Mouse (Mus musculus) kidney, adult 8-10 months (tissue): ENCODE results near the gene 5730480H06Rik.
A peak's percentile ranks its signal among the peaks of the same experiment; 100 is the strongest.

Experiments
- DNase-seq, 2 experiments: peaks; one replicate each; pipeline ENCODE4 v3.0.0; 2022

Gene 5730480H06Rik

GRCm38 (mm10) chr5:48327652-48328051, at the start of gene 5730480H06Rik:
Gene 5730480H06Rik (plus strand): TSS chr5:48327952.
- DNase-seq, result no peak

DNA sequence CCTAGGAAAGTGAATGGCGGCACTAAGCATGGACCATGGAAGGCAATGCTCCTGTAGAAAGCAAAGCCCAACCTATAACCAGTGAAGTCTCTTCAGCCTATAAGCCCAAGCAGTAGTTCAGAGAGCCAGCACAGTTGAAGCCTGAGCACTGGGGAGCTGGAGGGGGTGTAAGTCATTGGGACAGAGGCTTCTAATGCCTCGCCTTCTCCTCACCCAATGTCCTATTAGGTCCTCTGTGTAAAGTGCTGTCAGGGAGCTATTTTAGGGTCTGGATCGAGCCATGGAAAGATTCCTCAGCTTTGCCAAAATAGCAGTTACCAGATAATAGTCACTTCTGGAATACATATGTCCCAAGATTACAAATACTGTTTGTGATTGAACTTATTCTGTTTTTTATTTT, 26.6 kb upstream of the 5730480H06Rik start:
- no peak for DNase-seq

DNA sequence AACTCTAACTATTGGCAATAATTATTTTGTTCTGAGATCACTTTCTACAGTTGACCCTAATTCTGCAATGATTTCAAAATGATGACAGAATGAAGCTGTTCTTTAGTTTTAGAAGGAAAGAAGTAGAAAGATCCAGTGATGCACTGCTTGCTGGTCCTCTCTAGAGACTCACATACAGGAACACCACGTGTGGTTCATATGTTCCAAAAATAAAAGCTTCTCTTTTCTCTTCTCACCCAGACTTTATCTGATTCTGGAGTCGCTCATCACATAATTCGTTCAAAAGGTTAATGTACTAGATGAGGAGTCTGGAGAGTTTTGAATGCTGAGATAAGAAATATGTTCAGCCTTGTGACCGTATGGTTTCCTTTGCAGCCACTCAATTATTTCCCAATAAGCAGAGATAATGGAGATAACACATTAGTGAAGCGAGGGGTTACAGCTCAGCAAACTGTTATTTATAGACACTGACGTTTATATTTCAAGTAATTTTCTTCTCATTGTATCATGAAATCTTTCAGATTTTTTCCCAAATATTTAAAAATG, 12.6 kb upstream of the 5730480H06Rik start:
- no peak for DNase-seq

GRCm38 (mm10) chr5:48320597-48320996, 7.2 kb upstream of the 5730480H06Rik start:
- no peak for DNase-seq

GRCm38 (mm10) chr5:48326221-48326620, 1.5 kb upstream of the 5730480H06Rik start:
- no peak for DNase-seq

GRCm38 (mm10) chr5:48329751-48330150, 2.0 kb downstream of the 5730480H06Rik start:
- DNase-seq, result no peak

DNA sequence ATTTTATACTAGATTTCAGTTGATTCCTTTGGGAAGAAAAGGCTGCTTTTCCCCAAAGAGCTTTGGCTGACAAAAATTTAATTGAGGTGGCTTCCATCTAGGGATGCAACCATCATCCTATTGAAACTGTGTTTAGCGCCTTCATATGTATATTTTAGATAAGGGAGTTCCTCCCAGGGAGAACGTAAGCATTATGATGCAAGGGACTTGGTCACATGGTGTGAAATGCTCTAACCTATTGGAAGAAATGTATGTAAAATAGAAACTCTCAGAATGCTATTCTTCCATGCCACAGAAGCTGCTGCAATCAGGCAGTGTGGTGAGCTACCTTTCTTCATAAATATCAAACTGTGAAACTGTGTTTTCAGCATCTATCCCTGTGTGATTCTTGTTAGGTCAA, 3.1 kb downstream of the 5730480H06Rik start:
- no peak for DNase-seq

GRCm38 (mm10) chr5:48331441-48331840, 3.7 kb downstream of the 5730480H06Rik start:
- no peak for DNase-seq

DNA sequence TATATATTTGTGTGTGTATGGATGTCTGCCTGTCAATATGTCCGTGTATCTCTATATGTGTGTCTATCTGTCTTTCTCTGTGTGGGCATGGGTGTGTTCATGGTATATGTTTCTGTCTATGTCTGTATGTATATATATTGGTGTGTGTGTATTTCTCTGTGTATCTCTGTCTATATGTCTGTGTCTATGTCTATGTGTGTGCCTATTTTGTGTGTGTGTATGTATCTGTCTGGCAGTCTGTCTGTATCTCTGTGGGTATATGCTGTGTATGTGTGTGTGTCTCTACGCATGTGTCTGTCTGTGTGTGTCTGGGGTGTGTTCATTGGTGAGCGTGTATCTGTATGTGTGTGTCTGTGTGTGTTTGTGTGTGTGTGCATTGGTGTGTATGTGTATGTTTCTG, 5.7 kb downstream of the 5730480H06Rik start:
- no peak for DNase-seq

DNA sequence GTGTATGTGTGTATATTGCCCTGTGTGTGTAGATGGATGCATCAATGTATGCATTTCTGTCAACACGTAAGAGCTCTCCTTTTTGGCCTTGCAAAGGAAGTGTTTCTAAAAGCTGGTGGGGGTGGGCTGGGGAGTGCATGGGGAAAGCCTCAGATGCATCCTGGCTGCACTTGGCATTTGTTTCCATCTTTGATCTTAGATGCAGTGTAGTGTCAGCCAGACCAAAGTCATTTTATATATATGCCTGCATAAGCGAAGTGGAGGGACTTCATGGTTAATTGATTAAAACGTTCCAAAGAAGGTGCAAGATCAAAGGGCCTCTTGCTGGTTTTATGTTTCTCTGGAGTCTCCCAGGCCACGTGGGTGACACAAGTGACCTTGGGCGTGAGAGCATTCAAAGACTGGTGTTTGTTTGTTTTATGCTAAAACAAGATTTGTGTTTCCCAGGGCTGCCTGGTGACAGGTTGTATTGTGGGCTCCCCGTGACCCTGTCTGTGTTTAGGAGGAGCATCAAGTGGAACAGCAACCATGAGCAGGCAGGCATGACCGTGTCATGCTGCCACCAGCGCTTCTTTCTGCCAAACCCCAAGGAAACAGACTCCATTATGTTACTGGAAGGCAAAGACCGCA, 6.2 kb downstream of the 5730480H06Rik start:
- no peak for DNase-seq

- DNase-seq, result no peak
Measured at GRCm38 (mm10) chr5:48340808-48341433, 13.2 kb downstream of the 5730480H06Rik start.

GRCm38 (mm10) chr5:48345095-48345982, 17.6 kb downstream of the 5730480H06Rik start:
- DNase-seq, result no peak

GRCm38 (mm10) chr5:48345983-48346648, 18.4 kb downstream of the 5730480H06Rik start:
- no peak for DNase-seq

DNA sequence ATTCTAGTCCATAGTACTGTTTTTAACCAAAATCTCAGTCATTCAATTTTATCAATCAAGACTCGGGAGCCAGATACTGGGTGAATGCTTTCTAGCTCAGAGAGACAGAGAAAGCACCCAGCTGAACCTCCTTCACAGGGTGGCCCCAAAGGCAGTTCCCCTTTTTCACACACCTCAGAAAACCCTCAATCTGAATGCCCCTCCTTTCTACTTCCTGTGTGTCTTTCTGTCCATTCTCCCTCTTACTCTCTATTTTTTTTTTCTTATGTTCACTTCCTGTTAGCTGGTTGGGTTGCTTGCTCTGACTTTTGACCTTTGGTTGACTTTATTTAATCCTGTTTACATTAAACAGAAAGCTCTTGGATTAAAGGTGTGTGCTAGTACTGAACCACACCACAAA, 21.6 kb downstream of the 5730480H06Rik start:
- DNase-seq, result no peak

DNA sequence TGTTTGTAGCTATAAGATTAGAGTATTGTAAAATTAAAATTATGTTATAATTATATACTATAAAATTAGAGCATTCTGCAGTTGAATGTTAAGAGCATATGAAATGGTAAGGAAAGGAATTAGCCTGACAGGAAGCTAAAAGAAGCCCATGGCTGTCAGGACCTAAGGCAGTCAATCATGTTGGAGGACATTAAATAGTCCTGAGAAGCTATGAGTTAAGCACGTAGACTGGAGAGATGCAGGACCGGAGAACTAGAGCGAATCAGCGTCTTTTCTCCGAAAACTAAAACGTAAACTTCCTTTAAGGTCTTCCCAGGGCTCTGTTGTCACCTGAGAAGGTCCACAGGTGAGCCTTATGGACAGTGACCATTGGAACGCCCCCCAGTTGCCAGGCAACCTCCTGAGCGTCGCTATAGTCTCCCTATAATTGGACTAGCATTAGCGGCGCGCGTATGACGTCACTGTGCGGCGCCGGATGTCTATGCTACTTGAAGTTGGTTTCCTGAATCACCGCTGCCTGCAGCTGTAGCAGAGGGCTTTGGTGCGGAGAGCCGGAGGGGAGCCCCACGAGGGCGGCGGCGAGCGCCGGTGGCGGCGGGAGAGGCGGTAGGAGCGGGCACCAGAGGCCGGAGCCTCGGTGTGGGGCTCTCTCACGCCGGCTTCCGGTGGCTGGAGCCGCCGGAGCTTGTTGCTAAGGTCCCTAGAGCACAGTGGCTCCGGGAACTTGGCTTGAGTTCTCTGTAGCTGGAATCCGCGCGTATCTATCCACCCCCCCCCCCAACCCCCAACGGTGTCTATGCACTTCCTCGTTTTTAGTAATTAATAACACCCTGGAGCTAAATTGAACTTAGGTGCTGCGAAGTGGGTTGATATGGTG, 44.4 kb downstream of the 5730480H06Rik start:
- DNase-seq, result peak; percentile 92 to 95

DNA sequence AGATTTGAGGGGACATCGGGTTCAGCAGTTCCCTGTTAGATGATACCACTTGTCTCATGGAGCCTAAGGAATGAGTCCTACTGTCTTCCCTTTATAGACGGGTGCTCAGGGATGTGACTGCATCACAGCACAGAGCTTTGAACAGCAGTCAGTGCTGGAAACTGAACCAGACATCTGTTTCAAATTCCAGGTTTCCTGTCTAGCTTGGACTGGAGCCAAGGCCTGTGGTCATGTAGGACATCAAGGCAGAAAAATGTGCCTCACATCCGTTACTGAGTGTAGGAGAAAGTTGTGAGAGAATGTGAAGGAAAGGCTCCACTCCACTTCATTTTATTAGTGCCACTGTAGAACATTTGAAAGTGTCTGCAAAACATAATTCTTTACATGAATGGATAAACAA, 74.7 kb downstream of the 5730480H06Rik start:
- DNase-seq, result peak in 1 of 2 experiments; percentile 3

DNA sequence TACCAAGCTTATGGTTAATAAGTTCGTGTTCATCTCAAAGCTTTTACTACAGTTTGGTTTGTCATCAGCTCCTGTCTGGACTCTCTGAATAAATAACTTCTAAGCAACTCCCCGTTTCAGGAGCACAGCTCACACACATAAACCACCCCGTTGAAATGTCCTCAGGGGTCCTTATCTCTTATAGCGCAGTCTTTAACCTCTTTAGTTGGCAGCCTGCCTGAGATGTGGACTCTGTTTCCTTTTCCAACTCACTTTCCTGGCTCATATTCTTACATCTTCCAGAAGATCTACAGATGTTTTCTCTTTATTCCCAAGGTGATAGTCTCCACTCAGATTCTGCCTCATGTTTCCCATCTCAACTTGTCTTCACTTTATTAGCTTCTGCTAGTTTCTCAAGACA, 80.5 kb downstream of the 5730480H06Rik start:
- no peak for DNase-seq

GRCm38 (mm10) chr5:48410348-48410747, 82.6 kb downstream of the 5730480H06Rik start:
- DNase-seq, result no peak

DNA sequence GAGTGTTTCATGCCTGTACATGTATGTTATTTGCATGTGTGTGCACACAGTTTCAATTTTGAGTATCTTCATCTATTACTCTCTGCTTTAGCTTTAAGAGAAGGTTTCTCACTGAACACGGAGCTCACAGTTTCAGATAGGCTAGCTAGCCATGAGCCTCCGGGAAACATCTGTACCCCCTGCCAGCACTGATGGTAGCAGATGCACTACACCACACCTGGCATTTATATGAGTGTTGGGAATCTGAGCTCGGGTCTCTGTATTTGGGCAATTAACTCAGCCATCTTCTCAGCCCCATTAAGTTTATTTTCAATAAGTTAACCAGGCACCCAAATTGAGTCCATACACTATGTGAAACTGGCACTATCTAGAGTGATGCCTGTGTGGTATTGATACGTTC, 83.7 kb downstream of the 5730480H06Rik start:
- no peak for DNase-seq

DNA sequence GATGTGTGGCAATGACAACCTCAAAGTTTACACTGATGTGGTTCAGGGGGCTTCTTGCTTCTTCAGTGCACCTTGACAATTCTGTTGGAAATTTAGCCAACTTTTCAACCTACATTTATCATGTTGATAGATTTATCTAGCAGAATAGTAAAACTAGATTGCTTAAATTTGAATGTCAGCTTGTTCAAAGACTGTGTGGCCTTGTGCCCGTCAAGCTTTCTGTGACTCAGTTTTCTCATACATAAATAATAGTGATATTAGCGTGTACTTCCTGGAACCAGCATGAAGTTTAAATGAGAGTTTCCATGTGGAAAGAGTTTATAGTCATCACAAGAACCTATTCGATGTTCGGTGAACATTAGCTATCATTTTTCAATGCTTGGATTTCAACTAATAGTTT, 84.5 kb downstream of the 5730480H06Rik start:
- no peak for DNase-seq

GRCm38 (mm10) chr5:48419741-48420140, 92.0 kb downstream of the 5730480H06Rik start:
- DNase-seq, result no peak

DNA sequence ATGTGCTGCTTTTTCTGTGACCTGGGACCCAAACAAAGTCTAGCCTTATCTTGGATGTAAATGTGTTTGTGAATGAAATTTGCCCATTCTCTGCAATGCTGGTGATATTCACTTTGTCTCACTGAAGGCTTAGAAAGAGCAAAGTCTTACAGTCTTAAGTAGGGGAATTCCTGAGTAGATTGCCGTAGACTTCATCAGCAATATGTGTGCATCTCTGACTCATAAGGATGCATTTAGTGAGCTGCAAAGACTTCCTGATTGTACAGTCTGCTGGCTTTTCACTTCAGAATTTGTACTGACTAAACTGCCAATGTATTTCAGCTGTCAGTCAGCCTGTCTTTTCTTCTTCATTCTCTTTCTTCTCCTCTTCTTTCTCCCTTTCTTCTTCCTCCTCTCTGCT, 94.2 kb downstream of the 5730480H06Rik start:
- DNase-seq, result no peak
